Mouse (Mus musculus) layer of hippocampus, adult 9-11 months (tissue): Measurements from ENCODE around the gene Senp1.
A peak's percentile ranks its signal among the peaks of the same experiment; 100 is the strongest.

Experiments
- DNase-seq: peaks from one replicate; pipeline ENCODE4 v3.0.0; 2022

The Senp1 gene

GRCm38 (mm10) chr15:98107230-98107629 is 13.7 kb upstream of the Senp1 start:
- no peak for DNase-seq

- no peak for DNase-seq
Observed at GRCm38 (mm10) chr15:98106506-98106905, 13.0 kb upstream of the Senp1 start.

GRCm38 (mm10) chr15:98102401-98102800 is 8.9 kb upstream of the Senp1 start:
- DNase-seq = no peak

- DNase-seq = no peak
Observed at GRCm38 (mm10) chr15:98098519-98098918, 5.0 kb upstream of the Senp1 start.

GRCm38 (mm10) chr15:98096957-98097356 is 3.4 kb upstream of the Senp1 start:
- DNase-seq = no peak

GRCm38 (mm10) chr15:98094905-98095304 is 1.4 kb upstream of the Senp1 start:
- DNase-seq = no peak

GRCm38 (mm10) chr15:98092372-98093120 is 998 bp downstream of the Senp1 start, which contains the start of gene Pfkm:
Gene Pfkm (plus strand): TSS chr15:98092589.
- no peak for DNase-seq

GRCm38 (mm10) chr15:98091841-98092240 is 1.7 kb downstream of the Senp1 start:
- DNase-seq = no peak

GRCm38 (mm10) chr15:98089421-98090183 is 3.9 kb downstream of the Senp1 start:
- no peak for DNase-seq

- no peak for DNase-seq
Observed at GRCm38 (mm10) chr15:98088889-98089288, 4.7 kb downstream of the Senp1 start.

- no peak for DNase-seq
Observed at GRCm38 (mm10) chr15:98076901-98077300, 16.6 kb downstream of the Senp1 start.

- DNase-seq = no peak
Observed at GRCm38 (mm10) chr15:98075034-98075433, 18.5 kb downstream of the Senp1 start.

GRCm38 (mm10) chr15:98074521-98074920 is 19.0 kb downstream of the Senp1 start:
- no peak for DNase-seq

- no peak for DNase-seq
Observed at GRCm38 (mm10) chr15:98070376-98070775, 23.2 kb downstream of the Senp1 start.

- DNase-seq = no peak
Observed at GRCm38 (mm10) chr15:98069566-98070245, 23.8 kb downstream of the Senp1 start.

- DNase-seq = no peak
Observed at GRCm38 (mm10) chr15:98068506-98068905, 25.0 kb downstream of the Senp1 start.

- no peak for DNase-seq
Observed at GRCm38 (mm10) chr15:98067492-98067891, 26.1 kb downstream of the Senp1 start.

- no peak for DNase-seq
Observed at GRCm38 (mm10) chr15:98066602-98067001, 26.9 kb downstream of the Senp1 start.

- DNase-seq = no peak
Observed at GRCm38 (mm10) chr15:98065881-98066280, 27.7 kb downstream of the Senp1 start.

- DNase-seq = peak; percentile 26
Observed at GRCm38 (mm10) chr15:98055246-98055645, 38.3 kb downstream of the Senp1 start.

GRCm38 (mm10) chr15:98051685-98052084 is 41.9 kb downstream of the Senp1 start:
- no peak for DNase-seq

GRCm38 (mm10) chr15:98048918-98049700 is 44.4 kb downstream of the Senp1 start:
- no peak for DNase-seq

- DNase-seq = no peak
Observed at GRCm38 (mm10) chr15:98044387-98044786, 49.2 kb downstream of the Senp1 start.
